Mouse (Mus musculus) ovary, adult 18-20 months (tissue): ENCODE results near the gene Klf11.

Experiments
- DNase-seq: peaks from one replicate; pipeline ENCODE4 v3.0.0; 2022; ENCODE audit warnings: low spot score, mixed read lengths

The Klf11 gene

GRCm38 (mm10) chr12:24703013-24703412 lies 51.9 kb downstream of the Klf11 start:
- DNase-seq = no peak

GRCm38 (mm10) chr12:24705502-24706263 lies 54.6 kb downstream of the Klf11 start:
- no peak for DNase-seq

GRCm38 (mm10) chr12:24706764-24707479 lies 55.8 kb downstream of the Klf11 start:
- DNase-seq = no peak

- no peak for DNase-seq
Measured at GRCm38 (mm10) chr12:24707480-24707802, 56.4 kb downstream of the Klf11 start.

GRCm38 (mm10) chr12:24707954-24708823 lies 57.1 kb downstream of the Klf11 start, which contains the start of gene Rrm2:
Gene Rrm2 (plus strand): TSS chr12:24708241.
- DNase-seq = peak; percentile 88

GRCm38 (mm10) chr12:24708824-24709218 lies 57.7 kb downstream of the Klf11 start:
- DNase-seq = no peak

GRCm38 (mm10) chr12:24709409-24709808 lies 58.3 kb downstream of the Klf11 start:
- no peak for DNase-seq

GRCm38 (mm10) chr12:24709831-24710508 lies 58.9 kb downstream of the Klf11 start:
- no peak for DNase-seq

GRCm38 (mm10) chr12:24710672-24711071 lies 59.6 kb downstream of the Klf11 start:
- DNase-seq = no peak
